Mouse (Mus musculus) 416B (cell line): ENCODE results near the gene Gm3149.
"Not testable (repeated sequence)": the region's sequence is repeated elsewhere in the genome, so short reads cannot be mapped to it uniquely, and the experiment has no call there.

Experiments
- DNase-seq: peaks from one replicate; pipeline ENCODE4 v3.0.0; 2011; ENCODE audit warnings: low read depth

Gm3149 gene

GRCm38 (mm10) chr14:4316983-4317382 is at the start of gene Gm3149:
Gm3149 (plus strand) TSS chr14:4317283.
- DNase-seq = not testable (repeated sequence)

- DNase-seq = not testable (repeated sequence)
These were observed 47.7 kb upstream of the Gm3149 start for GRCm38 (mm10) chr14:4269238-4269950.

- DNase-seq = not testable (repeated sequence)
These were observed 37.3 kb upstream of the Gm3149 start for GRCm38 (mm10) chr14:4279828-4280227.

GRCm38 (mm10) chr14:4334476-4335080 is 17.5 kb downstream of the Gm3149 start, which contains the start of gene 2610042L04Rik:
2610042L04Rik (plus strand) TSS chr14:4334763.
- not testable (repeated sequence) for DNase-seq

- DNase-seq = not testable (repeated sequence)
These were observed 18.4 kb downstream of the Gm3149 start for GRCm38 (mm10) chr14:4335506-4335905.

- DNase-seq = not testable (repeated sequence)
These were observed 51.9 kb downstream of the Gm3149 start for GRCm38 (mm10) chr14:4368991-4369390.

GRCm38 (mm10) chr14:4369691-4370090 is 52.6 kb downstream of the Gm3149 start:
- not testable (repeated sequence) for DNase-seq
